Mouse (Mus musculus) CH12.LX (cell line): ENCODE data around the gene Rims1. TPM values are rescaled to one million over a fixed set of nuclear protein-coding genes. Genes with fewer than 3 reads are reported as not detected.

Source experiments
- DNase-seq: peaks from one replicate; pipeline ENCODE4 v3.0.0-alpha.2; 2013; ENCODE audit errors: extremely low read depth
- H3K27ac ChIP-seq: 2 replicates; pipeline ENCODE4 v1.5.1; 2012; ENCODE audit warnings: low read depth, mild to moderate bottlenecking, control low read depth, moderate library complexity; ENCODE audit not compliant: insufficient read depth
- H3K27me3 ChIP-seq: replicated peaks from 2 replicates; pipeline ENCODE3; 2012; ENCODE audit warnings: inconsistent platforms
- H3K36me3 ChIP-seq, 2 experiments: replicated peaks in 1 of 2; 2 replicates each; pipeline versions ENCODE3 to v1.6.1; 2012; ENCODE audit warnings: inconsistent platforms in 1 of 2, low read length in 1 of 2, mild to moderate bottlenecking in 1 of 2, mixed read lengths in 1 of 2, moderate library complexity in 1 of 2; ENCODE audit not compliant: control insufficient read depth in 1 of 2, insufficient read depth in 1 of 2
- H3K4me1 ChIP-seq, 2 experiments: 2 replicates each; pipeline ENCODE4 v1.6.1; 2012; ENCODE audit warnings: inconsistent platforms in 1 of 2, moderate library complexity in 1 of 2; ENCODE audit not compliant: insufficient read depth in 2 of 2, control insufficient read depth in 1 of 2
- H3K4me2 ChIP-seq: 2 replicates; pipeline ENCODE4 v1.6.1; 2012; ENCODE audit warnings: low read depth, mild to moderate bottlenecking, control low read depth; ENCODE audit not compliant: poor library complexity, insufficient read depth, severe bottlenecking
- H3K4me3 ChIP-seq, 3 experiments: fragments of 150-350 bp in 1 of 3; sonication (generic) in 1 of 3; replicated peaks in 1 of 3; 2 replicates each; pipeline versions ENCODE3 to v1.5.1; 2011 to 2012; ENCODE audit warnings: low read depth in 2 of 3, low read length in 2 of 3, mild to moderate bottlenecking in 2 of 3, moderate library complexity in 2 of 3, control low read depth in 1 of 3, improper control_type of control experiment in 1 of 3, inconsistent platforms in 1 of 3, mixed read lengths in 1 of 3; ENCODE audit not compliant: poor library complexity in 1 of 3
- H3K79me2 ChIP-seq: replicated peaks from 2 replicates; pipeline ENCODE4 v1.6.1; 2012; ENCODE audit warnings: mild to moderate bottlenecking, moderate library complexity; ENCODE audit not compliant: control insufficient read depth, poor library complexity, insufficient read depth, severe bottlenecking; ENCODE audit errors: extremely low read depth
- H3K9ac ChIP-seq: 2 replicates; pipeline ENCODE4 v1.6.1; 2012; ENCODE audit warnings: low read depth, mild to moderate bottlenecking, control low read depth, moderate library complexity; ENCODE audit not compliant: insufficient read depth
- H3K9me3 ChIP-seq: replicated peaks from 2 replicates; pipeline ENCODE3; 2012; ENCODE audit warnings: low read length, inconsistent platforms, mixed read lengths
- CHD1 ChIP-seq: IDR thresholded peaks from 2 replicates; pipeline ENCODE4 v1.6.1; 2012; ENCODE audit warnings: low read depth, low read length, improper control_type of control experiment, inconsistent platforms
- ELF1 ChIP-seq: IDR thresholded peaks from 2 replicates; pipeline ENCODE4 v1.6.1; 2014; ENCODE audit warnings: low read depth, mild to moderate bottlenecking, inconsistent platforms, low read length, improper control_type of control experiment
- EP300 ChIP-seq: IDR thresholded peaks from 2 replicates; pipeline ENCODE4 v1.6.1; 2011; ENCODE audit warnings: low read length, improper control_type of control experiment
- MAX ChIP-seq: IDR thresholded peaks from 2 replicates; pipeline ENCODE4 v1.6.1; 2011; ENCODE audit warnings: low read length, improper control_type of control experiment
- MAZ ChIP-seq: IDR thresholded peaks from 2 replicates; pipeline ENCODE4 v1.6.1; 2012; ENCODE audit warnings: low read depth, mild to moderate bottlenecking, inconsistent platforms, low read length, improper control_type of control experiment, moderate library complexity
- MXI1 ChIP-seq: IDR thresholded peaks from 2 replicates; pipeline ENCODE4 v1.6.1; 2011; ENCODE audit warnings: mild to moderate bottlenecking, low read depth, low read length, improper control_type of control experiment
- NRF1 ChIP-seq: IDR thresholded peaks from 2 replicates; pipeline ENCODE4 v1.6.1; 2014; ENCODE audit warnings: low read depth, mild to moderate bottlenecking, inconsistent platforms, low read length, improper control_type of control experiment, moderate library complexity
- POLR2A ChIP-seq: IDR thresholded peaks from 2 replicates; pipeline ENCODE4 v1.6.1; 2011; ENCODE audit warnings: low read depth, mild to moderate bottlenecking, improper control_type of control experiment, low read length
- TCF12 ChIP-seq: IDR thresholded peaks from 2 replicates; pipeline ENCODE4 v1.6.1; 2014; ENCODE audit warnings: low read depth, mild to moderate bottlenecking, inconsistent platforms, low read length, improper control_type of control experiment
- UBTF ChIP-seq: IDR thresholded peaks from 2 replicates; pipeline ENCODE4 v1.6.1; 2012; ENCODE audit warnings: low read depth, mild to moderate bottlenecking, inconsistent platforms, low read length, improper control_type of control experiment, moderate library complexity
- USF2 ChIP-seq: conservative IDR thresholded peaks from 2 replicates; pipeline ENCODE4 v1.6.1; 2011; ENCODE audit warnings: low read depth, low read length, improper control_type of control experiment
- ZKSCAN1 ChIP-seq: IDR thresholded peaks from 2 replicates; pipeline ENCODE4 v1.6.1; 2012; ENCODE audit warnings: low read depth, inconsistent platforms, low read length, improper control_type of control experiment, borderline replicate concordance
- ZNF384 ChIP-seq: IDR thresholded peaks from 2 replicates; pipeline ENCODE4 v1.6.1; 2012; ENCODE audit warnings: low read depth, low read length, improper control_type of control experiment, inconsistent platforms
- dilution Hi-C: fragments of 300-500 bp; cut with MboI; formaldehyde crosslinking; loops from 2 replicates; pipeline ENCODE4 v1.14.3; 2020; ENCODE audit warnings: low sequenced_read_pairs; ENCODE audit not compliant: extremely low pct_unique_long_range_greater_than_20kb, extremely low pct_ligation_motif_present
- in situ Hi-C: fragments of 300-500 bp; cut with MboI; formaldehyde crosslinking; loops from 3 replicates; pipeline ENCODE4 v1.14.3; 2019; ENCODE audit warnings: low sequenced_read_pairs, low pct_ligation_motif_present, low pct_unique_long_range_greater_than_20kb, mixed read lengths
- polyA plus RNA-seq: library from polyadenylated mRNA; unstranded; fragments of >175 nt; gene quantifications from 2 replicates; pipeline ENCODE4 v1.2.1, GENCODE M21; 2012; ENCODE audit warnings: low read depth; ENCODE audit not compliant: insufficient read length
- total RNA-seq, 2 experiments: library from RNA; depleted of rRNA; stranded (reverse); fragments of 300-350 nt in 1 of 2; fragments of >200 nt in 1 of 2; gene quantifications; 2 replicates each; pipeline ENCODE4 v1.2.3; 2012 to 2014

Rims1 gene
- total and polyA plus RNA-seq, 3 experiments, result not detected

DNA sequence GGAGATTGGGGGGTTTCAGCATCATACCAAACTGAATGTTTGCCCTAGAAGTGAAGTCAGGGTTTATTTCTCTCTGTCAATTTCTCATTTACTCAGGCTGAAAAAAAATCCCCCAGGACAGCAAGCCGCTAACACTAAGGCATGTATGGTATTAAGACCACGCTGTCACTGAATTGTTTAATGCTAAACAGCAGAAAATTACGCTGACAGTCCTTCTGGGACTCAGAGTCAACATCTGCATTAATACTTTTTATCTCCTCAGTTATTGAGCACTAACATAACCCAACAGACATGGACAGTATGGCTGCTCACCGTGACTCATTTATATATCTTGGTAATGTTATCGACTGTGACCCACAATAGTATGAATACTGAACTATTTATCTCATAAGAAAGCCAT, 43.0 kb downstream of the Rims1 start:
- no peaks in the 10 kb centered on the region for H3K9me3 ChIP-seq
- H3K79me2 ChIP-seq, result no peaks in the 10 kb centered on the region
- H3K4me3 ChIP-seq, result no peak overlapping the region
- H3K9ac ChIP-seq, result no peak overlapping the region
- H3K4me1 ChIP-seq, result no peaks in the 10 kb centered on the region
- no peak for TF ChIP-seq ZKSCAN1
- no peak for TF ChIP-seq MAZ
- TF ChIP-seq ELF1, result no peak
- no peak for TF ChIP-seq MXI1
- no peak for TF ChIP-seq NRF1
- H3K4me2 ChIP-seq, result no peak overlapping the region
- no peak for DNase-seq
- H3K36me3 ChIP-seq, result no peaks in the 10 kb centered on the region
- dilution Hi-C loops (no loop called here), in situ Hi-C loops (no loop called here)
- no peak overlapping the region for H3K27ac ChIP-seq
- H3K27me3 ChIP-seq, result no peaks in the 10 kb centered on the region

DNA sequence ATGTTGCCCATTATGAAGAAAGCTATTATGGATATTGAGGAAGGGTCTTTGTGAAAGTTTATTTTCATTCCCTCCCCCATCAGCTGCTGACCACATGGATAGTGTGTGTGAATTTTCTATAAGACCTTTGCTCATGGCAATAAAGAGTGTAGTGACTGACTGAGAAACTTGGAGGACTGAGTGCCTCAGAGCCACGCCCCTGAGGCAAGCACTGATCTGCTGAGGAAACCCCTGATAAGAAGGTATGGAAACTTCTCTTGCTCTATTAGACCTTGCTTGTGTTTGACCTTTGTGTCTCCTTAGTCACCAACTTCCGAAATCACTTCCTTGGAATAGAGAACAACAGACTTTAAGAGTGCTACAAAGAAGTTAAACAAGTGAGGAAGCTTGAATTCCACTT, 55.3 kb downstream of the Rims1 start:
- H3K36me3 ChIP-seq, result no peaks in the 10 kb centered on the region
- in situ Hi-C loops, result no loop called here
- H3K4me2 ChIP-seq, result no peak overlapping the region
- H3K79me2 ChIP-seq, result no peaks in the 10 kb centered on the region
- DNase-seq, result no peak
- no peak overlapping the region for H3K9ac ChIP-seq
- H3K27me3 ChIP-seq, result no peaks in the 10 kb centered on the region
- dilution Hi-C loops, result no loop called here
- no peak overlapping the region for H3K27ac ChIP-seq
- no peaks in the 10 kb centered on the region for H3K4me1 ChIP-seq
- TF ChIP-seq UBTF, result no peak
- TF ChIP-seq NRF1, result no peak
- no peak for TF ChIP-seq POLR2A
- H3K9me3 ChIP-seq, result no peaks in the 10 kb centered on the region
- H3K4me3 ChIP-seq, result no peak overlapping the region

- Histone ChIP-seq H3K27me3 (no peaks in the 10 kb centered on the region), H3K9me3 (no peaks in the 10 kb centered on the region), H3K36me3 (no peaks in the 10 kb centered on the region), H3K4me1 (no peaks in the 10 kb centered on the region), H3K27ac (no peak overlapping the region), H3K4me3 (no peak overlapping the region), H3K79me2 (no peaks in the 10 kb centered on the region), H3K4me2 (no peak overlapping the region), H3K9ac (no peak overlapping the region)
- TF ChIP-seq MAX (no peak), USF2 (no peak), EP300 (no peak), CHD1 (no peak), ZNF384 (no peak), TCF12 (no peak)
- DNase-seq, result no peak
- dilution Hi-C loops (no loop called here), in situ Hi-C loops (no loop called here)
These were observed 61.1 kb downstream of the Rims1 start for GRCm38 (mm10) chr1:22744655-22745054.
